Mouse (Mus musculus): ENCODE data around the gene Bin2.

The Bin2 gene

GRCm38 (mm10) chr15:100681770-100682169 lies 12.4 kb upstream of the Bin2 start:
- no peak for DNase-seq (ENCODE audit: low read depth, low spot score)

GRCm38 (mm10) chr15:100680381-100680780 lies 11.0 kb upstream of the Bin2 start:
- DNase-seq (ENCODE audit: low read depth, low spot score): no peak

- no peak for DNase-seq (ENCODE audit: low read depth, low spot score)
Measured at GRCm38 (mm10) chr15:100679005-100679404, 9.7 kb upstream of the Bin2 start.

- no peak for DNase-seq (ENCODE audit: low read depth, low spot score)
Measured at GRCm38 (mm10) chr15:100678581-100678980, 9.2 kb upstream of the Bin2 start.

- DNase-seq (ENCODE audit: low read depth, low spot score): no peak
Measured at GRCm38 (mm10) chr15:100677675-100678074, 8.3 kb upstream of the Bin2 start.

GRCm38 (mm10) chr15:100676521-100676920 lies 7.2 kb upstream of the Bin2 start:
- DNase-seq (ENCODE audit: low read depth, low spot score): peak; percentile 56

- DNase-seq (ENCODE audit: low read depth, low spot score): no peak
Measured at GRCm38 (mm10) chr15:100675486-100675885, 6.1 kb upstream of the Bin2 start.

GRCm38 (mm10) chr15:100674566-100674965 lies 5.2 kb upstream of the Bin2 start:
- no peak for DNase-seq (ENCODE audit: low read depth, low spot score)

- DNase-seq (ENCODE audit: low read depth, low spot score): peak; percentile 74
Measured at GRCm38 (mm10) chr15:100673585-100674391, 4.4 kb upstream of the Bin2 start.

GRCm38 (mm10) chr15:100670833-100671232 lies 1.5 kb upstream of the Bin2 start:
- no peak for DNase-seq (ENCODE audit: low read depth, low spot score)

- no peak for DNase-seq (ENCODE audit: low read depth, low spot score)
Measured at GRCm38 (mm10) chr15:100670004-100670403, 651 bp upstream of the Bin2 start.

GRCm38 (mm10) chr15:100667871-100668545 lies 1.3 kb downstream of the Bin2 start:
- peak; percentile 32 for DNase-seq (ENCODE audit: low read depth, low spot score)

GRCm38 (mm10) chr15:100667420-100667819 lies 1.9 kb downstream of the Bin2 start:
- DNase-seq (ENCODE audit: low read depth, low spot score): no peak

GRCm38 (mm10) chr15:100666851-100667250 lies 2.5 kb downstream of the Bin2 start:
- DNase-seq (ENCODE audit: low read depth, low spot score): peak; percentile 14

GRCm38 (mm10) chr15:100666219-100666696 lies 3.1 kb downstream of the Bin2 start:
- DNase-seq (ENCODE audit: low read depth, low spot score): peak; percentile 57

GRCm38 (mm10) chr15:100665411-100666218 lies 3.7 kb downstream of the Bin2 start:
- DNase-seq (ENCODE audit: low read depth, low spot score): no peak

- peak; percentile 96 for DNase-seq (ENCODE audit: low read depth, low spot score)
Measured at GRCm38 (mm10) chr15:100664813-100665274, 4.5 kb downstream of the Bin2 start.

- no peak for DNase-seq (ENCODE audit: low read depth, low spot score)
Measured at GRCm38 (mm10) chr15:100660805-100661204, 8.5 kb downstream of the Bin2 start.

GRCm38 (mm10) chr15:100660306-100660705 lies 9.0 kb downstream of the Bin2 start:
- DNase-seq (ENCODE audit: low read depth, low spot score): no peak

- no peak for DNase-seq (ENCODE audit: low read depth, low spot score)
Measured at GRCm38 (mm10) chr15:100655201-100655600, 14.2 kb downstream of the Bin2 start.

- no peak for DNase-seq (ENCODE audit: low read depth, low spot score)
Measured at GRCm38 (mm10) chr15:100654271-100654670, 15.1 kb downstream of the Bin2 start.

- no peak for DNase-seq (ENCODE audit: low read depth, low spot score)
Measured at GRCm38 (mm10) chr15:100651610-100652009, 17.7 kb downstream of the Bin2 start.

Data from A20 (cell line).